Mouse (Mus musculus) embryonic facial prominence, embryonic 15.5 days (tissue): Measurements from ENCODE around the gene Ubtd2. TPM values are rescaled to one million over a fixed set of nuclear protein-coding genes. Genes with fewer than 3 reads are reported as not detected.

Experiments used
- ATAC-seq: fragments of 200-750 bp; cut with Nextera tagmentation; 2 replicates; pipeline ENCODE4 v1.8.0; 2017; ENCODE audit warnings: low read depth, moderate TSS enrichment; ENCODE audit not compliant: insufficient number of reproducible peaks, low FRiP score, low TSS enrichment
- H3K27ac ChIP-seq: fragments of 300-500 bp; sonication (generic); replicated peaks from 2 replicates; pipeline ENCODE4 v1.5.1; 2015; ENCODE audit warnings: mild to moderate bottlenecking, inconsistent platforms
- H3K27me3 ChIP-seq: fragments of 300-500 bp; sonication (generic); 2 replicates; pipeline ENCODE4 v1.6.1; 2015; ENCODE audit warnings: inconsistent platforms
- H3K36me3 ChIP-seq: fragments of 300-500 bp; sonication (generic); 2 replicates; pipeline ENCODE4 v1.6.1; 2015; ENCODE audit warnings: mild to moderate bottlenecking, inconsistent platforms
- H3K4me1 ChIP-seq: fragments of 300-500 bp; sonication (generic); 2 replicates; pipeline ENCODE4 v1.6.1; 2015; ENCODE audit warnings: inconsistent platforms
- H3K4me2 ChIP-seq: fragments of 300-500 bp; sonication (generic); replicated peaks from 2 replicates; pipeline ENCODE4 v1.6.1; 2015; ENCODE audit warnings: mild to moderate bottlenecking, inconsistent platforms
- H3K4me3 ChIP-seq: fragments of 300-500 bp; sonication (generic); replicated peaks from 2 replicates; pipeline ENCODE4 v1.5.1; 2015; ENCODE audit warnings: mild to moderate bottlenecking, inconsistent platforms
- H3K9ac ChIP-seq: fragments of 300-500 bp; sonication (generic); 2 replicates; pipeline ENCODE4 v1.6.1; 2015; ENCODE audit warnings: inconsistent platforms
- H3K9me3 ChIP-seq: fragments of 300-500 bp; sonication (generic); replicated peaks from 2 replicates; pipeline ENCODE4 v1.6.1; 2016; ENCODE audit warnings: inconsistent platforms
- WGBS: fragments of 180-500 bp; shearing (Covaris S2); methylation state at CpG from one replicate; pipeline ENCODE4 v1.1.7; 2015; 5-methylcytosine and 5-hydroxymethylcytosine counted together
- polyA plus RNA-seq: library from polyadenylated mRNA; unstranded; fragments of >200 nt; fragmentation: Nextera tagmentation; extraction: Ambion mirVana; gene quantifications from 2 replicates; pipeline ENCODE4 v1.2.1, GENCODE M21; 2015

Gene Ubtd2
- polyA plus RNA-seq, 1 experiment from 2014 or later = 74.5 TPM

DNA sequence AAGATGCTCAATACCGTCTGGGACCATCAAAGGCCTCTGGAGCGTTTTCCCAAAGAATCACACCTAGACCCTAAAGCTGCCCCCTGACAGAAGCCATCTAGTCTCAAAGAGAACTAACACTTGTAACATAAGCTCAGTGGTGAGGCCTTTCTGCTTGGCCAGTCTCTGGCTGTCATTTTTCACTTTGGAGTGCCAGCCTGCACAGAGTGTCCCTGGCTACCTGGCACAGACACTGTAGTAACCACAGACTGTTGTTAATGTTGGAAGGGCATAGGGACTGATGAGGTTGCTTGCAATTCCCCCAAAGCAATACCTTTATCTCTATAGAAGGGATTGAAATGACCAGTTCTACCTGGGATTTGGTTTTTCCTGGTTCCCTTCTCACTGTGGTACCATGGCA is 66.1 kb downstream of the Ubtd2 start:
- Histone ChIP-seq H3K4me1 (no peaks in the 10 kb centered on the region), H3K36me3 (peaks cover 26% of the 10 kb centered on the region), H3K4me3 (no peak overlapping the region), H3K27ac (no peak overlapping the region), H3K27me3 (no peaks in the 10 kb centered on the region), H3K9me3 (no peaks in the 10 kb centered on the region), H3K9ac (no peak overlapping the region), H3K4me2 (no peak overlapping the region)
- WGBS = 84% methylated on average over 2 of the region's 2 CpGs
- ATAC-seq = no peak

DNA sequence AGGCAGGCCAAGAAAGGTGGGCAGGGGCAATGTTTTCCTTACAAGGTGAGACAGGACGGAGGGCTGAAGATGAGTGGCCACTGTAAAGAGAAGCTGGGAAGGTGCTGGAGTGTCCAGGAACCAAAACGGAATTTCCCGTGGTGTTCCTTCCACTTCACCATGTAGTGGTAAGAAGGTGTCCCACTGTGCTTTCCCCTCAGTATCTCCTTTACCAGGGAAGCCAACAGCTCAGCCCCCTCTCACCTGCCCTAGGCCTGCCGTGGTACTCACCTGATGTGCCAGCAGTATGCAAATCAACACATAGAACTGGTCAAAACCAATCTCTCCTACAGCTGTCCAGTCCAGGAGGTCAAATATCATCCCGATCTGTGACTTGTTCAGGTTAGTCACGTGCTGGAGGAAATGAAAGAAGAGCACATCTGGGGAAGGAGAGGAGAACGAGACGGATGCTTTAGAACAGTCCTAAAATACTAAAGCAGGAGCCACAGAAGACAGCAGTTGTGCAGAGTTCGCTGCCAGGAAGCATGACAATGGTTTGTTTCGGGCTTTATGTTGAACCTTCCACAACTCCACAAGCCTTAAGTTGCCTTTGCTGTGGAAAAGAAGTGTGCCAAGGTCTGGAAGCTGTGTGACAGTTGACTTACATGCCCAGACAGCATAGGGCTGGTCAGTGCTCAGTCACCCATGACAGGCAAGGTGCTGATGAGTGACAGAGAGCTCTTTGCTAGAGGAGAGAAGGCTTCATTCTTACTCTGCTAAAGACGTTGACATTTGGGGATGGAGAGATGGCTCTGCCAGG is 69.2 kb downstream of the Ubtd2 start:
- Histone ChIP-seq H3K36me3 (0 out of 2 replicates have a peak, but pooled peaks cover 19% of the 10 kb centered on the region), H3K9ac (no peak overlapping the region), H3K4me2 (no peak overlapping the region), H3K27me3 (no peaks in the 10 kb centered on the region), H3K9me3 (no peaks in the 10 kb centered on the region), H3K4me1 (no peaks in the 10 kb centered on the region), H3K27ac (no peak overlapping the region), H3K4me3 (no peak overlapping the region)
- ATAC-seq = no peak
- WGBS = 81% methylated on average over 11 of the region's 11 CpGs

DNA sequence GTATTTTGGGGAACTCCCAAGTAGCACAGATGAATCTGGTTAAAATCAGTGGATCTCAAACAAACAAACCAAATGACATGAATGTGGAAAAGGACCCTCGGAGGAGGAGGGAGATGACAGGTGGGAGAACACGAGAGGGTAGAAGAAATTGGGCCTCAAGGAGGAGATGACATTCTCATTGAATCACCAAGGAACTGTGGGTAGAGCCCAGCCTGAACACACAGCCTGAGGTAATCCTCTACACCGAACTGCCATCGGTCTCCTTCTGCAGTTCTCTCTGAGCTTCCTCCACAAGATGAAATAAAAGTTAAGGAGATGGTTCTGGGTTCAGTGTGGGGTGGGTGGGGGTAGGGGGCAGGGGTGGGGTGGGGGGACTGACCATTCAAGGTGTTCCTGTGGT is 71.8 kb downstream of the Ubtd2 start:
- ATAC-seq = no peak
- H3K4me3 ChIP-seq = no peak overlapping the region
- 0 out of 2 replicates have a peak, but pooled peaks cover 12% of the 10 kb centered on the region for H3K36me3 ChIP-seq
- 70% methylated on average over 4 of the region's 4 CpGs for WGBS
- no peak overlapping the region for H3K27ac ChIP-seq
- no peak overlapping the region for H3K9ac ChIP-seq
- H3K27me3 ChIP-seq = peaks cover 4% of the 10 kb centered on the region; the same call in 1 of the 2 replicates
- 0 out of 2 replicates have a peak, but pooled peaks cover 2% of the 10 kb centered on the region for H3K4me1 ChIP-seq
- no peak overlapping the region for H3K4me2 ChIP-seq
- H3K9me3 ChIP-seq = no peaks in the 10 kb centered on the region

DNA sequence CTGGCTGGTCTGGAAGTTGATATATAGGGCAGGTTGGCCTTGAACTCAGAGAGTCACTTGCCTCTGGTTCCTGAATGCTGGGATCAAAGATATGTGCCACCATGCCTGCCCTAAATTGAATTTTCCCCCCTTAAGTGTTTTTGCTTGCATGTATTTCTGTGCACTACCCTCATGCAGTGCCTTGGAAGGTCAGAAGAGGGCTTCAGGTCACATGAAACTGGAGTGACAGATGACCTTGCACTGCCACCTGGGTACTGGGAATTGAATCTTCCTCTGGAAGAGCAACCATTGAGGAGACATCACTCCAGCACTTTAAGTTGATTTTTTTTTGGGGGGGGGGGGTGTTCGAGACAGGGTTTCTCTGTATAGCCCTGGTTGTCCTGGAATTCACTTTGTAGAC is 75.0 kb downstream of the Ubtd2 start:
- no peaks in the 10 kb centered on the region for H3K9me3 ChIP-seq
- H3K9ac ChIP-seq = no peak overlapping the region
- H3K4me1 ChIP-seq = peaks cover 24% of the 10 kb centered on the region
- no peak overlapping the region for H3K27ac ChIP-seq
- no peak overlapping the region for H3K4me3 ChIP-seq
- H3K27me3 ChIP-seq = peaks cover 4% of the 10 kb centered on the region; the same call in 1 of the 2 replicates
- H3K36me3 ChIP-seq = 0 out of 2 replicates have a peak, but pooled peaks cover 4% of the 10 kb centered on the region
- no peak overlapping the region for H3K4me2 ChIP-seq
- no peak for ATAC-seq
- 90% methylated on average over 1 of the region's 1 CpGs for WGBS

DNA sequence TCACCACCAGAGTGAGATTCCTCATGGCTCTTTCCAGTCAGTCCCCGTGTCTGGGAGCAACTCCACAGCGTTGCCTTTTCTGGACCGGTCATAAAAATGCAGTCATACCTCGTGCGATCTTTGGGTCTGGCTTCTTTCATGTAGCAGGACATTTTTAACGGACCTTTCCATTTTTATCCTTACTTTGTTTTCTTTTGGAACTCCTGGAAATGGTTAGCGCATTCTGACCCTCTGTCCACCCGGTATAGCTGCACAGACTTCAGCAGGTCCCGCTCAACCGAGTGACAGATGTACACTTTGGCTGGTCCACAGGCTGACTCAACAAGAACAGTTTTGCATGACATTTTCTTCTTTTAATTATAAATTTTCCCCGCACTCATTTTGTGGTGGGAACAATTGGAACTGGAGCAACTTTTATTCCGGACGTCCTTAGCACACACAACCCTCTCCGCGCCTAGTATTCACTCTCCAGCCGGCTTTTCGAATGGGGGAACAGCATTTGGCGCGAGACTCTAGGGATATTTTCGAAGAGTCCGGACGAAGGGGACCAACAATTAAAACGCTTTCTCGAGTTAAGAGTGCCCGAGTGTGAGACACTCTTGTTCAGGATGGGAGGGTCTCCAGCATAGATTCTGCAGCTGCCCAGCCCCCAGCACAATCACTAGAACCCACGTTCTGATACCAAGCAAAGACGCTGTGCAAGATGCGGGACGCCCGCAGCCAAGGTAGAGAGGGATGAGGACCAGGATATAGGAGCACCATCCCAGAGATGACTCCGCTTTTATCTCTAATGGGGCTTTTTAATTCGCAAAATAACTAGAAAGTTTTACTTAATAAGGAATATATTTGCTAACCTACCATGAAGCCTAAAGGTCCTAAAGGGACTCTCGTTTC is 76.9 kb downstream of the Ubtd2 start, which contains the start of gene Efcab9:
Gene Efcab9, minus strand, starts transcription at position 211 of the 894 bp plus-strand sequence.
- peak within 1 kb of the TSS; percentile 98 for H3K4me2 ChIP-seq
- ATAC-seq = no peak
- H3K36me3 ChIP-seq = 0 out of 2 replicates have a peak, but pooled peaks cover 4% of the 10 kb centered on the region
- H3K4me1 ChIP-seq = peaks cover 25% of the 10 kb centered on the region
- H3K4me3 ChIP-seq = peak within 1 kb of the TSS; percentile 66
- peak within 1 kb of the TSS; percentile 53 for H3K9ac ChIP-seq
- H3K9me3 ChIP-seq = no peaks in the 10 kb centered on the region
- H3K27me3 ChIP-seq = peaks cover 4% of the 10 kb centered on the region; the same call in 1 of the 2 replicates
- H3K27ac ChIP-seq = no peak within 1 kb of the TSS
- 6% methylated on average over 33 of the region's 33 CpGs for WGBS

DNA sequence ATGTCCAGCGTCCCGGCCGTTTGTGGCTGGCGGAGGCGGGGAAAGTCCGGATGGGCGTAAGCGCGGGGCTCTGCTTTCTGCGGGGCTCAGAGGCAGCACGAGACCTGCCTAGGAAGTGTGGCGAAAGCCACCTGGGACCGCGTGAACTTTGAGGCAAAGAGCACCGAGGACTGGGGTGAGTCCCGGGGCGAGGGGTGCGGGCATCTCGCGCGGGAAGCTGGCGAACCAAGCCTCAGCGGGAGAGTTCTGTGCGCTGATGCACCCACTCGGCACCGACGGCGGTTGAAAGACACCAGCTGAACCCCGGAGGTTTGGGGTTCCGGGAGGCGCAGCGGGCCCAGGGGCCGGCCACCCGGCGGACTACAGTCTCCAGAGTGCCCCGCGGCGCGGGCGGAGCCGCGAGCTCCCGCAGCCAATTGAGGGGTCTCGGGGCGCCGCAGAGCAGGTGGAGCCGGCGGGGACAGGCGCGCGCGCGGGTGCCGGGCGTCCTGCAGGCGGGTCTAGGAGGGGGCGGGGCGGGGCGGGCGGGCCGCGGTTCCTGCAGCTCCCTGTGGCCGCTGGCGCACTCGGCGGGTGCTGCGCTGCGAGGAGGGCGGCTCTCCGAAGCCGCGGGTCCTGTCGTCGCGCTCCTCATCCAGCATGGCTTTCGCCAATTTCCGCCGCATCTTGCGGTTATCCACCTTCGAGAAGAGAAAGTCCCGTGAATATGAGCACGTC is 77.8 kb downstream of the Ubtd2 start, which contains the start of gene Stk10:
Gene Stk10, plus strand, starts transcription at position 541 of the 717 bp plus-strand sequence.
- H3K9ac ChIP-seq = peak within 1 kb of the TSS; percentile 53
- H3K4me2 ChIP-seq = peak within 1 kb of the TSS; percentile 98
- H3K4me3 ChIP-seq = peak within 1 kb of the TSS; percentile 66
- 0 out of 2 replicates have a peak within 1 kb of the TSS, but pooled peaks have one; percentile 17 for H3K27ac ChIP-seq
- 0 out of 2 replicates have a peak, but pooled peaks cover 4% of the 10 kb centered on the region for H3K36me3 ChIP-seq
- peaks cover 4% of the 10 kb centered on the region; the same call in 1 of the 2 replicates for H3K27me3 ChIP-seq
- H3K9me3 ChIP-seq = no peaks in the 10 kb centered on the region
- peak; percentile 96 for ATAC-seq
- H3K4me1 ChIP-seq = peaks cover 25% of the 10 kb centered on the region
- WGBS = under 1% methylated on average over 75 of the region's 82 CpGs

DNA sequence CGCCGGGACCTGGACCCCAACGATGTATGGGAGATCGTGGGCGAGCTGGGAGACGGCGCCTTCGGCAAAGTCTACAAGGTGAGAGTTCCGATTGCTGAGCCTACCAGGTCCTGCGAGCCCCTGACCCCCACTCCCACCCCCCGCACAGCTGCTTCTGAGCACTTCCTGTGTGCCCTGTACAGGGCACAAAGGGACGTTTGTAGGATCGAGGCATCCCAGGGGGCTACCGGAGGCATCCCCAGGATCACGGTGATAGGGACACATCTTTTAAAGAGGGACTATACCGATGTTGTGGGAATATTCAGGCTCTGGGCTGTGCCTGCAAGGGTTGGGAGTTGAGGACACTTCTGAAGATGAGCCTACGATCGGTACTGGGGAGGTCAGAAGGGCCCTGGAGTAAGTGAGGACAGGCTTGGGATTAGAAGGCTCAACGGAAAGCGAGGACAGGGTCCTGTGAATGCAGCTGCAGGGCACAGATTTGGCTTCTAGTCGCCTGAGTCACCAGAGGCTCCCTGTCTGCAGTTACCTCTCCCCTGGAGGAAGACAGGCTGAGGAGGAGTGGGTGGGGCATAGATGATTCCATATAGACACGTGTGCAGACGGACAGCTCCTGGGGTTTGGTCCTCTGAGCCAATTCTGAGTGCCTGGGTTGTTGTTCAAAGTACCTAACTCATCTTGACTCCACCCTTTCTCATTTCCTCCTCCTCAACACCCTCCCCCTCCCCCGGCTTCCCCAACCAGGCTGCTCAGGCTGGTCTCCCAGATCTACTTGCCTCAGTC is 78.5 kb downstream of the Ubtd2 start:
- Histone ChIP-seq H3K27me3 (peaks cover 4% of the 10 kb centered on the region; the same call in 1 of the 2 replicates), H3K27ac (0 out of 2 replicates have a peak overlapping the region, but pooled peaks have one; percentile 17), H3K9me3 (no peaks in the 10 kb centered on the region), H3K36me3 (no peaks in the 10 kb centered on the region), H3K4me2 (peak overlapping the region; percentile 98), H3K4me3 (peak overlapping the region; percentile 66), H3K4me1 (peaks cover 27% of the 10 kb centered on the region), H3K9ac (peak overlapping the region; percentile 53)
- WGBS = under 1% methylated on average over 24 of the region's 24 CpGs
- ATAC-seq = no peak; the same call in 1 of the 2 replicates

DNA sequence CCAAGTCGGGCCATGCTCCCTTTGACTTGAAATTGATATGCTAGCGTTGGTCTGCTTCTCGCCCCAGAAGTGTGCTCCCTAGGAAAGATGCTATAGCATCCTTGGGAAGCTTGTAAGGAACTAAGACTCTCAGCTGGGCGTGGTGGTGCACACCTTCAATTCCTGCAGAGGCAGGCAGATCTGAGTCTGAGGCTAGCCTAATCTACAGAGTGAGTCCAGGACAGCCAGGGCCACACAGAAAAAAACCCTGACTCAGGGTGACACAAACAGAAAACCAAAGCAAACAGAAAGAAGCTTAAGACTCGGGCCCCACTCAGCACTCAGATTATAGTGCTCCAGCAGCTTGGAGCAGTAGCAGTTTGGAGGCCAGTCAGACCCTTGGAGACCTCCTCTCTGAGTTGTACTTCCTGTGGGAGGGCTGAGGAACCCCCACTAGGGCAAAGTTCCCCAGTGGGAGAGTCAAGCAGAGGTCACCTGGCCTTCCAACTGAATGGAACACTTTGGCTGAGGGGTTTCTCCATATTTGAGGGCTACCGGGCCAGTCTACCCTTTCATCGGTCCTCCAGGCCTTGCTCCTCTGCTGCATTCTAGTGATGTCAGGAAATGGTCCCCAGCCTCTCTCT is 79.4 kb downstream of the Ubtd2 start:
- no peaks in the 10 kb centered on the region for H3K9me3 ChIP-seq
- peaks cover 4% of the 10 kb centered on the region; the same call in 1 of the 2 replicates for H3K27me3 ChIP-seq
- no peaks in the 10 kb centered on the region for H3K36me3 ChIP-seq
- peak overlapping the region; percentile 98; the same call in 1 of the 2 replicates for H3K4me2 ChIP-seq
- H3K27ac ChIP-seq = no peak overlapping the region
- H3K4me3 ChIP-seq = peak overlapping the region; percentile 66; the same call in 1 of the 2 replicates
- no peak for ATAC-seq
- WGBS = 69% methylated on average over 7 of the region's 7 CpGs
- peaks cover 27% of the 10 kb centered on the region for H3K4me1 ChIP-seq
- no peak overlapping the region for H3K9ac ChIP-seq

DNA sequence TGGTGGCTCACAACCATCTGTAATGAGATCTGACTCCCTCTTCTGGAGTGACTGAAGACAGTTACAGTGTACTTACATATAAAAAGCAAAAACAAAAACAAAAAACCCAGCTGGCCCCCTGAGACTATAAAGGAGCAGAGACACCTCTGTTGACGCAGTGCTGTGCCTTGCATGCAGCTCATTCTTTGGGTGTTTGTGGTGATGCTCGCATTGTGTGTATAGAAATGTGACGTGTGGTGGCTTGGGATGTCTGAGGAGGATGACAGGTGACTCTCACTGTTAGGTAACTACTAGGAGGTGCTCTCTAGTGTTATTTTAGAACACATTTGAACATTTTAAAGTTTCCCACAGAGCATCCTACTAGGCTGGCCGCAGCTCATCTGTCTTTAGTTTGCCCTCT is 80.5 kb downstream of the Ubtd2 start:
- 95% methylated on average over 4 of the region's 4 CpGs for WGBS
- peaks cover 4% of the 10 kb centered on the region; the same call in 1 of the 2 replicates for H3K27me3 ChIP-seq
- no peak overlapping the region for H3K9ac ChIP-seq
- no peak overlapping the region for H3K4me3 ChIP-seq
- no peak overlapping the region for H3K27ac ChIP-seq
- no peaks in the 10 kb centered on the region for H3K9me3 ChIP-seq
- peaks cover 27% of the 10 kb centered on the region for H3K4me1 ChIP-seq
- no peak for ATAC-seq
- H3K36me3 ChIP-seq = no peaks in the 10 kb centered on the region
- H3K4me2 ChIP-seq = no peak overlapping the region
